Mouse (Mus musculus) thymus, adult 2 months (tissue): Measurements from ENCODE around the gene Map6. TPM values are rescaled to one million over a fixed set of nuclear protein-coding genes. Genes with fewer than 3 reads are reported as not detected.
A peak's percentile ranks its signal among the peaks of the same experiment; 100 is the strongest.
"Not testable (repeated sequence)": the region's sequence is repeated elsewhere in the genome, so short reads cannot be mapped to it uniquely, and the experiment has no call there.

Experiments used
- DNase-seq: peaks from one replicate; pipeline ENCODE4 v3.0.0; 2021
- H3K27ac ChIP-seq: fragments of 200-500 bp; 2 replicates; pipeline ENCODE4 v1.5.1; 2012; ENCODE audit warnings: low read length, control low read depth; ENCODE audit not compliant: control insufficient read depth, insufficient read depth
- H3K27me3 ChIP-seq: fragments of 200-500 bp; 2 replicates; pipeline ENCODE4 v1.6.1; 2012; ENCODE audit warnings: mild to moderate bottlenecking, low read length, moderate library complexity, mixed read lengths; ENCODE audit not compliant: control insufficient read depth, insufficient read depth
- H3K36me3 ChIP-seq: fragments of 200-500 bp; 2 replicates; pipeline ENCODE4 v1.6.1; 2012; ENCODE audit warnings: mild to moderate bottlenecking, low read length, moderate library complexity; ENCODE audit not compliant: control insufficient read depth, insufficient read depth
- H3K4me1 ChIP-seq: fragments of 200-500 bp; replicated peaks from 2 replicates; pipeline ENCODE4 v1.6.1; 2012; ENCODE audit warnings: low read length; ENCODE audit not compliant: control insufficient read depth, insufficient read depth
- H3K4me3 ChIP-seq: fragments of 200-500 bp; 2 replicates; pipeline ENCODE4 v1.5.1; 2012; ENCODE audit warnings: mild to moderate bottlenecking, low read length, control low read depth, moderate library complexity; ENCODE audit not compliant: control insufficient read depth, insufficient read depth
- CTCF ChIP-seq: fragments of 200-500 bp; IDR thresholded peaks from 2 replicates; pipeline ENCODE4 v1.5.1; 2012; ENCODE audit warnings: mild to moderate bottlenecking, control low read depth, low read length, moderate library complexity, borderline replicate concordance; ENCODE audit not compliant: control insufficient read depth, poor library complexity, insufficient read depth; ENCODE audit errors: extremely low read depth
- POLR2A ChIP-seq: fragments of 200-500 bp; IDR thresholded peaks from 2 replicates; pipeline ENCODE4 v1.6.1; 2012; ENCODE audit warnings: mild to moderate bottlenecking, low read length, control low read depth, moderate library complexity; ENCODE audit not compliant: control insufficient read depth, poor library complexity, insufficient read depth; ENCODE audit errors: extremely low read depth
- WGBS: fragments of 180-500 bp; shearing (Covaris S2); methylation state at CpG from one replicate; pipeline ENCODE4 v1.1.7; 2018; 5-methylcytosine and 5-hydroxymethylcytosine counted together
- polyA plus RNA-seq: library from polyadenylated mRNA; depleted of rRNA; stranded (reverse); fragments of >200 nt; gene quantifications from 2 replicates; pipeline ENCODE4 v1.2.3, GENCODE M21; 2012

Map6 gene
- polyA plus RNA-seq, 1 experiment, result 1.3 TPM

GRCm38 (mm10) chr7:99365069-99365468 is 97.8 kb downstream of the Map6 start:
- WGBS, result 2% methylated on average over 5 of the region's 5 CpGs
- Histone ChIP-seq H3K4me3 (no peak overlapping the region), H3K36me3 (no peaks in the 10 kb centered on the region), H3K27me3 (no peaks in the 10 kb centered on the region), H3K27ac (no peak overlapping the region), H3K4me1 (peaks cover 2% of the 10 kb centered on the region; the same call in 1 of the 2 replicates)
- TF ChIP-seq CTCF, result no peak
- TF ChIP-seq POLR2A, result no peak
- DNase-seq, result peak; percentile 38

- H3K27ac ChIP-seq, result no peak overlapping the region
- H3K4me1 ChIP-seq, result no peaks in the 10 kb centered on the region
- H3K36me3 ChIP-seq, result no peaks in the 10 kb centered on the region
- no peaks in the 10 kb centered on the region for H3K27me3 ChIP-seq
- TF ChIP-seq CTCF (no peak), POLR2A (no peak)
- DNase-seq, result no peak
- WGBS, result 90% methylated on average over 6 of the region's 6 CpGs
- no peak overlapping the region for H3K4me3 ChIP-seq
These were observed 99.5 kb downstream of the Map6 start for GRCm38 (mm10) chr7:99366716-99367115.

DNA sequence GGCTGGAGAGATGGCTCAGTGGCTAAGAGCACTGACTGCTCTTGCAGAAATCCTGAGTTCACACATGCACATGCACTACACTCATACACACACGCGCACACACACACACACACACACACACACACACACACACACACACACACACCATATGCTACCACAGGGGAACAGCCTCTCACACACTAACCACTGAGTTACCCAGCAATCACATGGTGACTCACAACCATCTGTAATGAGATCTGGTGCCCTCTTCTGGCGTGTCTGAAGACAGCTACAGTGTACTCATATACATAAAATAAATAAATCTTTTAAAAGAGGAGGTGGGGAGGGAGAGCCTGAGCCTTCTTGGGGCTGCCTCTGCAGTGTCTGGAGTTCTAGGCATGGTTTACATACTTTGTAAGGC is 107.1 kb downstream of the Map6 start:
- WGBS, result 72% methylated on average over 3 of the region's 3 CpGs
- not testable (repeated sequence) for H3K27ac ChIP-seq, H3K4me3 ChIP-seq, H3K4me1 ChIP-seq, DNase-seq, H3K27me3 ChIP-seq, H3K36me3 ChIP-seq

- 5% methylated on average over 4 of the region's 4 CpGs for WGBS
- no peak overlapping the region for H3K27ac ChIP-seq
- no peaks in the 10 kb centered on the region for H3K27me3 ChIP-seq
- TF ChIP-seq CTCF (no peak), POLR2A (no peak)
- H3K4me3 ChIP-seq, result no peak overlapping the region
- DNase-seq, result peak; percentile 82
- H3K4me1 ChIP-seq, result peaks cover 2% of the 10 kb centered on the region
- no peaks in the 10 kb centered on the region for H3K36me3 ChIP-seq
These were observed 108.2 kb downstream of the Map6 start for GRCm38 (mm10) chr7:99375455-99375854.

DNA sequence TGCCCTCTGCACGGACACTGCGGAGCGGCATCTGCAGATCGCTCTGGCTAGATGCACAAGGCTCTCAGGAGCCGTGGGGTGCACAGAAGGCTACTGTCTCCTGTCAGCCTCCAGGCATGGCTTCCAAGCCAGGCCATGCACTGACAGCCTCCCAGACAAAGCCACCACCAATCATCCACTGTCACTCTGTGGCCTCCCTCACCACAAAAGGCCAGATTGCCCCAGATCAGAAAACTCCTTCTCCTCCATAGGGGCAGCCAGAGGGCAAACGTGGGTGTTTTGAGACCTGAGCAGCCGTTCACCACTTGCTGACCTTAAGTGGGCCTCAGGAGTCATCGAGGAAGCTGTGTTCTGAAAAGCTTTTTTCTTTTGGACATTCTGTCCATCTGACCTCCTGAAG is 111.6 kb downstream of the Map6 start:
- DNase-seq, result no peak
- Histone ChIP-seq H3K36me3 (no peaks in the 10 kb centered on the region), H3K27me3 (peaks cover 8% of the 10 kb centered on the region; the same call in 1 of the 2 replicates), H3K4me3 (no peak overlapping the region), H3K27ac (no peak overlapping the region), H3K4me1 (peaks cover 19% of the 10 kb centered on the region)
- TF ChIP-seq CTCF (no peak), POLR2A (no peak)
- 91% methylated on average over 8 of the region's 8 CpGs for WGBS

- 3% methylated on average over 24 of the region's 24 CpGs for WGBS
- TF ChIP-seq CTCF, result no peak; the same call in 1 of the 2 replicates
- no peak for TF ChIP-seq POLR2A
These were observed 113.4 kb downstream of the Map6 start for GRCm38 (mm10) chr7:99380491-99381213.

GRCm38 (mm10) chr7:99381214-99382087 is 114.2 kb downstream of the Map6 start, which contains the start of gene Gdpd5:
Gene Gdpd5 (plus strand): TSS chr7:99381414.
- Histone ChIP-seq H3K36me3 (no peaks in the 10 kb centered on the region), H3K27me3 (peaks cover 8% of the 10 kb centered on the region; the same call in 1 of the 2 replicates), H3K4me1 (peaks cover 19% of the 10 kb centered on the region), H3K4me3 (peak within 1 kb of the TSS; percentile 59), H3K27ac (no peak within 1 kb of the TSS)
- TF ChIP-seq POLR2A (peak; percentile 57; the same call in 1 of the 2 replicates), CTCF (no peak)
- WGBS, result under 1% methylated on average over 73 of the region's 73 CpGs
- DNase-seq, result peak; percentile 99

More at GRCm38 (mm10) chr7:99380491-99381213, 113.4 kb downstream of the Map6 start:
- H3K27me3 ChIP-seq, result peaks cover 8% of the 10 kb centered on the region; the same call in 1 of the 2 replicates
- no peaks in the 10 kb centered on the region for H3K36me3 ChIP-seq
- no peak overlapping the region for H3K27ac ChIP-seq
- peaks cover 19% of the 10 kb centered on the region for H3K4me1 ChIP-seq
- peak; percentile 51 for DNase-seq
- H3K4me3 ChIP-seq, result peak overlapping the region; percentile 48
